Mouse (Mus musculus): ENCODE measurements around the gene 1110051M20Rik.

Gene 1110051M20Rik

GRCm38 (mm10) chr2:91413811-91414210, 30.7 kb downstream of the 1110051M20Rik start:
- DNase-seq (ENCODE audit: low spot score): no peak

GRCm38 (mm10) chr2:91412361-91412760, 32.1 kb downstream of the 1110051M20Rik start:
- DNase-seq (ENCODE audit: low spot score): no peak

GRCm38 (mm10) chr2:91411473-91411872, 33.0 kb downstream of the 1110051M20Rik start:
- DNase-seq (ENCODE audit: low spot score): no peak

GRCm38 (mm10) chr2:91408031-91408430, 36.5 kb downstream of the 1110051M20Rik start:
- DNase-seq (ENCODE audit: low spot score): no peak

GRCm38 (mm10) chr2:91405071-91405470, 39.4 kb downstream of the 1110051M20Rik start:
- no peak for DNase-seq (ENCODE audit: low spot score)

GRCm38 (mm10) chr2:91399727-91400126, 44.8 kb downstream of the 1110051M20Rik start:
- no peak for DNase-seq (ENCODE audit: low spot score)

GRCm38 (mm10) chr2:91399168-91399567, 45.3 kb downstream of the 1110051M20Rik start:
- no peak for DNase-seq (ENCODE audit: low spot score)

- DNase-seq (ENCODE audit: low spot score): no peak
Observed at GRCm38 (mm10) chr2:91394078-91394477, 50.4 kb downstream of the 1110051M20Rik start.

GRCm38 (mm10) chr2:91388738-91389137, 55.8 kb downstream of the 1110051M20Rik start:
- no peak for DNase-seq (ENCODE audit: low spot score)

GRCm38 (mm10) chr2:91388281-91388680, 56.2 kb downstream of the 1110051M20Rik start:
- DNase-seq (ENCODE audit: low spot score): no peak

GRCm38 (mm10) chr2:91387287-91387958, 57.1 kb downstream of the 1110051M20Rik start:
- DNase-seq (ENCODE audit: low spot score): no peak

- DNase-seq (ENCODE audit: low spot score): no peak
Observed at GRCm38 (mm10) chr2:91386547-91387286, 57.8 kb downstream of the 1110051M20Rik start.

- no peak for DNase-seq (ENCODE audit: low spot score)
Observed at GRCm38 (mm10) chr2:91383294-91383693, 61.2 kb downstream of the 1110051M20Rik start.

GRCm38 (mm10) chr2:91377038-91377437, 67.5 kb downstream of the 1110051M20Rik start:
- DNase-seq (ENCODE audit: low spot score): no peak

- DNase-seq (ENCODE audit: low spot score): no peak
Observed at GRCm38 (mm10) chr2:91370314-91370713, 74.2 kb downstream of the 1110051M20Rik start.

- DNase-seq (ENCODE audit: low spot score): no peak
Observed at GRCm38 (mm10) chr2:91363272-91363671, 81.2 kb downstream of the 1110051M20Rik start.

GRCm38 (mm10) chr2:91361068-91361528, 83.4 kb downstream of the 1110051M20Rik start:
- DNase-seq (ENCODE audit: low spot score): no peak

- DNase-seq (ENCODE audit: low spot score): no peak
Observed at GRCm38 (mm10) chr2:91355767-91356166, 88.7 kb downstream of the 1110051M20Rik start.

- no peak for DNase-seq (ENCODE audit: low spot score)
Observed at GRCm38 (mm10) chr2:91354727-91355403, 89.6 kb downstream of the 1110051M20Rik start.

- DNase-seq (ENCODE audit: low spot score): no peak
Observed at GRCm38 (mm10) chr2:91353854-91354253, 90.7 kb downstream of the 1110051M20Rik start.

GRCm38 (mm10) chr2:91351841-91352240, 92.7 kb downstream of the 1110051M20Rik start:
- DNase-seq (ENCODE audit: low spot score): no peak

GRCm38 (mm10) chr2:91349974-91350457, 94.5 kb downstream of the 1110051M20Rik start:
- no peak for DNase-seq (ENCODE audit: low spot score)

- no peak for DNase-seq (ENCODE audit: low spot score)
Observed at GRCm38 (mm10) chr2:91348936-91349335, 95.6 kb downstream of the 1110051M20Rik start.
